ENCODE assay signal across 21 mouse cellular contexts in genomic region chr12:56518221-56518620, GRCm38 (mm10). TPM values are rescaled to one million over a fixed set of nuclear protein-coding genes. Genes with fewer than 3 reads are reported as not detected.
DNase-seq lines count a peak whose midpoint lies in the region; ATAC-seq and TF ChIP-seq lines count a peak whose summit lies in the region.
"Had no signal": no experiment of that assay in that cellular context is flagged by ENCODE, and none has a peak within 500 bp of the region (broad histone marks: within the 10 kb centered on the region; RNA-seq: fewer than 3 reads in every experiment).

No protein-coding gene starts in this region.

- no peak for TF ChIP-seq POLR2A in lung, adult 2 months (IDR thresholded peaks at IDR 0.05; ENCODE audit: borderline replicate concordance, extremely low read depth, low read depth, low read length)

- H3K27ac ChIP-seq in forebrain, embryonic 13.5 days: no peak overlapping the region
- no peak overlapping the region for H3K27ac ChIP-seq in forebrain, postnatal 0 days (ENCODE audit: low read depth, low read length)
- H3K27ac ChIP-seq in lung, embryonic 15.5 days: peak overlapping the region; percentile 93
- H3K27ac ChIP-seq: embryonic facial prominence, embryonic 10.5 days; heart, embryonic 15.5 days; hindbrain, embryonic 13.5 days had no signal

- WGBS in forebrain, embryonic 13.5 days: 51% methylated on average over 5 of the region's 5 CpGs
- WGBS in forebrain, postnatal 0 days: 48% methylated on average over 5 of the region's 5 CpGs
- WGBS in lung, adult 2 months: 44% methylated on average over 5 of the region's 5 CpGs
- WGBS in lung, embryonic 15.5 days: 25% methylated on average over 5 of the region's 5 CpGs

- no peaks in the 10 kb centered on the region for H3K36me3 ChIP-seq in forebrain, embryonic 13.5 days (ENCODE audit: poor library complexity, severe bottlenecking)
- H3K36me3 ChIP-seq in forebrain, postnatal 0 days (ENCODE audit: insufficient read depth): no peaks in the 10 kb centered on the region
- H3K36me3 ChIP-seq in lung, embryonic 15.5 days: no peaks in the 10 kb centered on the region
- H3K36me3 ChIP-seq: embryonic facial prominence, embryonic 10.5 days; heart, embryonic 15.5 days; hindbrain, embryonic 13.5 days had no signal

- no peak for TF ChIP-seq CTCF in forebrain, postnatal 0 days (IDR thresholded peaks at IDR 0.05; ENCODE audit: low read depth)
- TF ChIP-seq CTCF in lung, adult 2 months (IDR thresholded peaks at IDR 0.05; ENCODE audit: insufficient read depth, low read length): no peak

- no peak overlapping the region for H3K9ac ChIP-seq in forebrain, embryonic 13.5 days
- no peak overlapping the region for H3K9ac ChIP-seq in forebrain, postnatal 0 days
- no peak overlapping the region for H3K9ac ChIP-seq in lung, embryonic 15.5 days
- H3K9ac ChIP-seq: heart, embryonic 15.5 days; hindbrain, embryonic 13.5 days had no signal

- no peak overlapping the region for H3K4me3 ChIP-seq in forebrain, embryonic 13.5 days
- no peak overlapping the region for H3K4me3 ChIP-seq in forebrain, postnatal 0 days (ENCODE audit: low read depth, low read length)
- no peak overlapping the region for H3K4me3 ChIP-seq in lung, adult 2 months (replicated peaks; ENCODE audit: extremely low read depth, low read depth, low read length)
- peak overlapping the region; percentile 15; the same call in 1 of the 2 replicates for H3K4me3 ChIP-seq in lung, embryonic 15.5 days
- H3K4me3 ChIP-seq: embryonic facial prominence, embryonic 10.5 days; heart, embryonic 15.5 days; hindbrain, embryonic 13.5 days had no signal

- DNase-seq in forebrain, postnatal 0 days: no peak
- DNase-seq in lung, adult 2 months: peak; percentile 34
- no peak for DNase-seq in lung, postnatal 25 days (ENCODE audit: low spot score)
- peak; percentile 60 for DNase-seq in lung, postnatal 36 days
- DNase-seq in cerebellum, adult 9-10 months: no peak
- DNase-seq: adrenal gland, postnatal 10 days; cerebellum, adult 18-20 months; cerebellum, postnatal 10 days; gastrocnemius, postnatal 10 days; heart, adult 18-20 months; heart, postnatal 14 days had no signal

- 0 out of 2 replicates have a peak overlapping the region, but pooled peaks have one; percentile 2 for H3K4me2 ChIP-seq in forebrain, embryonic 13.5 days
- no peak overlapping the region for H3K4me2 ChIP-seq in forebrain, postnatal 0 days (ENCODE audit: low read depth)
- H3K4me2 ChIP-seq in lung, embryonic 15.5 days: peak overlapping the region; percentile 50
- H3K4me2 ChIP-seq: heart, embryonic 11.5 days; heart, embryonic 15.5 days; hindbrain, embryonic 13.5 days had no signal

- H3K27me3 ChIP-seq in forebrain, embryonic 13.5 days: peaks cover 93% of the 10 kb centered on the region
- H3K27me3 ChIP-seq in forebrain, postnatal 0 days (ENCODE audit: insufficient read depth, low read length): peaks cover 82% of the 10 kb centered on the region
- H3K27me3 ChIP-seq in lung, embryonic 15.5 days: peaks cover 54% of the 10 kb centered on the region

- no peaks in the 10 kb centered on the region for H3K4me1 ChIP-seq in forebrain, embryonic 13.5 days
- no peaks in the 10 kb centered on the region for H3K4me1 ChIP-seq in forebrain, postnatal 0 days (ENCODE audit: insufficient read depth)
- H3K4me1 ChIP-seq in lung, adult 2 months (ENCODE audit: control insufficient read depth, insufficient read depth, low read length): no peaks in the 10 kb centered on the region; the same call in none of the 2 replicates
- peaks cover 5% of the 10 kb centered on the region; the same call in 1 of the 2 replicates for H3K4me1 ChIP-seq in lung, embryonic 15.5 days

- no peaks in the 10 kb centered on the region for H3K9me3 ChIP-seq in forebrain, embryonic 13.5 days (replicated peaks)
- H3K9me3 ChIP-seq in forebrain, postnatal 0 days (ENCODE audit: low read length): no peaks in the 10 kb centered on the region
- no peaks in the 10 kb centered on the region for H3K9me3 ChIP-seq in lung, embryonic 15.5 days
- H3K9me3 ChIP-seq: embryonic facial prominence, embryonic 10.5 days; heart, embryonic 15.5 days; hindbrain, embryonic 13.5 days had no signal

- ATAC-seq in forebrain, embryonic 13.5 days: no peak
- no peak for ATAC-seq in forebrain, postnatal 0 days
- ATAC-seq in lung, embryonic 15.5 days (ENCODE audit: borderline replicate concordance, extremely low read depth, low FRiP score, low TSS enrichment): no peak

RNA-seq across cellular contexts. Expression of gene Nkx2-1, which starts 18.5 kb away (rescaled TPM):
- polyA plus RNA-seq in forebrain, embryonic 13.5 days (2015; fragmentation: Nextera tagmentation; extraction: Ambion mirVana): 12.4 and 22.6 TPM in 2 replicates
- total RNA-seq in forebrain, postnatal 0 days (2014; rRNA removed): 2.9 and 10.3 TPM in 2 replicates
- polyA plus RNA-seq in forebrain, postnatal 0 days (2015; fragmentation: Nextera tagmentation; extraction: Ambion mirVana): 3.8 and 7.2 TPM in 2 replicates
- 267 and 400 TPM in 2 replicates for polyA plus RNA-seq in lung, adult 2 months (2012; rRNA removed)
- polyA plus RNA-seq in lung, embryonic 15.5 days (2015; fragmentation: Nextera tagmentation; extraction: Ambion mirVana): 84.7 and 87.6 TPM in 2 replicates
- total RNA-seq: adrenal gland, postnatal 10 days; gastrocnemius, postnatal 10 days; gastrocnemius, postnatal 4 days; hematopoietic stem cell, adult 5-6 weeks; MEL had no signal
- polyA plus RNA-seq: C2C12 had no signal

Comparison
In these comparisons a context has a peak if more than half of its experiments do, and no peak if none do; other contexts are left out.
1. DNase-seq: peak in lung, adult 2 months (single experiment) and lung, postnatal 36 days (single experiment); none in forebrain, postnatal 0 days (single experiment), lung, postnatal 25 days (single experiment) and cerebellum, adult 9-10 months (single experiment).